Mouse (Mus musculus): ENCODE data around the gene Glipr1l3.
A peak's percentile ranks its signal among the peaks of the same experiment; 100 is the strongest.
"Not testable (repeated sequence)": the region's sequence is repeated elsewhere in the genome, so short reads cannot be mapped to it uniquely, and the experiment has no call there.

The Glipr1l3 gene

DNA sequence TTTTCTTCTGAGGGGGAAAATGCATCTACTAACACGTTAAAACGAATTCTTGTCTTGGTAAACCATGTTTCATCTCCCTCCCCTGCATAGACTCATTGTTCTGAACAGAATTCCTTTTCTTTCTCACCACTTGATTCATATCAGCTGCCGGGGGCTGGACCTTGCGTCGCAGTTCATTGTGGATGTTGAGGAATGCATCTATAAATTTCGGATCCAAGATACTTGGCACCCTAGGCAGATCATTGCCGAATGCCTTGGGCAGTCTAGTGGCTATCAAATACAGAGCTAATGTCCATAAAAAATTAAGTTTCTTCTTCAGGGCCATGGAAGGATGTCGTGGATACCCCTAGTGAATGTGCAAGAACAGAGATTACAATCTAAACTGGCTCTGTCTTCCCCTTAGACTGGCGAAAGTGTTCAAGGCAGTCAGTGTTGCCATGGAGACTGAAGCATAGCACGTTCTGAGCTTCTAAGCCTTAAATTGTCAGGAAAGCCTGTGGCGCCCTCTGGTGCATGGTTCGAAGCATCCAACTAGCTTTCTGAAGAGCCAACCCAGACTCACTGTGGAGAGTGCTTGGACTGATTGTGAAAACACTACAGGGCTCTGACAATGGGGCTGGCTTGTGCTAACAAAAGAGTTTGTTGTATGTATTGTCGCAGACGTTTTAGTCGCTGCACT lies at the start of gene Glipr1l3:
Glipr1l3 (minus strand) TSS at position 446 of the 679 bp plus-strand sequence.
- DNase-seq (ENCODE audit: low read depth, low spot score) = peak; percentile 79

DNA sequence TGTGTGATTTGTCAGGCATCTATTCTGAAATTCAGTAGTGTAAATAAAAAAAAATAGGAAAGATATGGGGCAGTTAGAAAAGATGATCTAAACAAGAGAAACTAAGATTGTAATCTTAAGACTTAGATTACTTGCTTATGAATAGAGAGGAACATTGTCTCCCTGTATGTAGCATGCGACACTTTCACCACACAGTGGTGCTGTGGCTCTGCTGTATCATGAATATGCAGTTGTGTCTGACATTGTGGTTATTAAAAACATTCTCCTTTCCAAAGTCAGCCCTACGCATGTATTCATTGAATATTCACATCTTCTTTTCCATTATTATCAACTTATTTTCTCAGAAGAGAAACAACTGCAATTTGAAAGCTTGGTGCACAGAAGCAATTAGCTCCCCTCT lies 43.3 kb upstream of the Glipr1l3 start:
- peak; percentile 3 for DNase-seq (ENCODE audit: low read depth, low spot score)

DNA sequence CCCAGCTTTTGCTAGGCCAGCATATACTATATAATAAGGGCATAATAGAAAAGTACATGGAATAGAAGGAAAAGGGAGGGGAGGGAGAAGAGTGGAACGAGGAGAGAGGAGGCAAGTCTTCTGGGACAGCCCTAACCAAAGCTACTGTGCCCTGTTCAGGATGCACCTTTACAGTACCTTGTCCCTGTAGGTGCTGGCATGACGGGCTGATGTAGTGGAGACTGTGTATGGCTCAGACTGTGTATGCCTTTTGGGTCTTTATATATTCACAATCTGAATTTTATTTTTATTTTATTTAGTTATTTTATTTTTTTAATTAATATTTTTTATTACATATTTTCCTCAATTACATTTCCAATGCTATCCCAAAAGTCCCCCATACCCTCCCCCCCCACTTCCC lies 33.8 kb upstream of the Glipr1l3 start:
- DNase-seq (ENCODE audit: low read depth, low spot score) = not testable (repeated sequence)

DNA sequence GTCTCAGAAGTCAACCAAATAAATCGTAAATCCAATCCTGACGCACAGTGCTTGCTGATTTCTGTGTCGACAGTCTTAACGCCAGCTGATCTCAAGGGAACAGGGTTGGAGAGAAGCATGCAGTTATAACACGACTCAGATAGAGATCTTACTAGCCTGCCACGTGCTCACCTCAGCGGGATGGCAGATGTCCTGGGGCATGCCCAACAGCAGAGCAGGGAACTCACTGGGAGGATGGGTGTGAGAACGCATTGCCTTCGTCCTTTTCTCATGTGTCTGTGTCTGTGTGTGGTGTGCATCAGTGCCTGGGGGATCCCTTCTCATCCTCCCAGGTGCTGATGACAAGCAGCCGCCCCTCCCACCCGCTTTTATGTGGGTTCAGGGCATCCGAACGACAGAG lies 16.9 kb upstream of the Glipr1l3 start:
- DNase-seq (ENCODE audit: low read depth, low spot score) = not testable (repeated sequence)

DNA sequence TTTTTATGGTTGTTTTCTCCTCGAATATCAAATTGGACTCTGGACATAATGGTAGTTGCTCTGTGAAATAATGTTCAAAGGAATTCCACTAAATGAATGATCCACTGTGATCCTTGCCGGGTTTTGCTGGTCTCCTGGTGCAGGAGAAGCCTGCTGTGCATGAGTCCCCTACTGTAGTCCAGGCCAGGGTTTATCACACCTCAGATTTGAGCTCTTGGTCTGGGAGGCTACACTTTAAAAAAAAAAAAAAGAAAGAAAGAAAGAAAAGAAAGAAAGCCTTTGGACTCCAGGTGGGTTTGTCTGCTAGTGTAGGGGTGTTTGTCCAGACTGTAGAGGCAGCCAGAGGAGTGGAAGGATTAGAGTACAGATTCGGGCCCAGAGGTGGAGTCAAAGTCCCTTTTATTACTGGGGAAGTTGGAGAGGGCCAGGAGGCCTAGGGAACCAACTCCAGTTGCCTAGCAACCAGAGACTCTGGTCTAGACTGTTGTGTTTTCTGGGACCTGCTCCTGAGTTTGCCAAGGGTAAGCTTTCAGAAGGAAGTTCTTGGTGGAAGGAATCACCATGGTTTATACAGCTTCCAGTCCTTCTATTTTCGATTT lies 3.1 kb upstream of the Glipr1l3 start, which contains the start of gene Caps2:
Caps2 (plus strand) TSS at position 454 of the 599 bp plus-strand sequence.
- no peak for DNase-seq (ENCODE audit: low read depth, low spot score)

DNA sequence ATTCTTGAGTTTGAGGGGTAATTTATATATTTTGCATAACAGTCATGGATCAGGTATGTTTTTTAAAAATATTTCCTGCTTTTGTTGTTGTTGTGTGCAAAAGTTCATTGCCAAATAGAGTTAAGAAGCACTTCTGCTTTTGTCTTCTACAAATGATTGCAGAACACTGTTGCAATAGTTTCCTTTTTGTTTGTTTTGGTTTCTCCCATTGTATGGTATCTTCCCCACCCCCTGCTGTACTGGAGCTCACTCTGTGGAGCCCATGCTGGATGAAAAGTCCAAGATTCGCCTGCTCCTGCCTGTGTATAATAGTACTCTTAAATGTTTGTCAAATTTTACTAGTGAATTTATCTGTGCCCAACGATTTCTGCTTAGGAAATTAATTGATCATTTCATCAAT lies 20.3 kb downstream of the Glipr1l3 start:
- DNase-seq (ENCODE audit: low read depth, low spot score) = no peak

DNA sequence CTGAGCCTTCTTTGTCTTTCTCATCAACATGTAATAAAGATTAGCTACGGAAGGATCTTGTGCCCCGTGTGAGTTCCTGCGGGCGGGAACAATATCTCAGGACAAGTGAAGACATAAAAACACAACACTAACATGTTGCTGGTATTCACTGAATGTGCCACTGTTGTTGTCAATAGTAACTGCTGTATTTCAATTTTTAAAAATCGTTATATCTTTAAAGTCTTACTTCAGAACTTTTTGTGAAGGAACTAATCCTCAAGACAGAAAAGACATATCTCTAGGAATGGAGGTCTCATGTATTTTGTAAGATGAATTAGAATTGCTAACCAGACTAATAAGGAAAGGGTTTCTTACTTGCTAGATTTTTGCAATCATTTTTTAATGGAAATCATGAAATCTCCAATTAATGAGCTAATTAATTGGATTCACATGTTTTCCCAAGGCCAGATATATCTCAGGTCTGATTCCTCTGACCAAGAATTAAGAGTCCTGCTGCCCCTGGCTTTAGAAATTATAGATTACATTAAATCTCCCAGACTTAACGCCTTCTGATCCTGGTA lies 21.2 kb downstream of the Glipr1l3 start:
- no peak for DNase-seq (ENCODE audit: low read depth, low spot score)

DNA sequence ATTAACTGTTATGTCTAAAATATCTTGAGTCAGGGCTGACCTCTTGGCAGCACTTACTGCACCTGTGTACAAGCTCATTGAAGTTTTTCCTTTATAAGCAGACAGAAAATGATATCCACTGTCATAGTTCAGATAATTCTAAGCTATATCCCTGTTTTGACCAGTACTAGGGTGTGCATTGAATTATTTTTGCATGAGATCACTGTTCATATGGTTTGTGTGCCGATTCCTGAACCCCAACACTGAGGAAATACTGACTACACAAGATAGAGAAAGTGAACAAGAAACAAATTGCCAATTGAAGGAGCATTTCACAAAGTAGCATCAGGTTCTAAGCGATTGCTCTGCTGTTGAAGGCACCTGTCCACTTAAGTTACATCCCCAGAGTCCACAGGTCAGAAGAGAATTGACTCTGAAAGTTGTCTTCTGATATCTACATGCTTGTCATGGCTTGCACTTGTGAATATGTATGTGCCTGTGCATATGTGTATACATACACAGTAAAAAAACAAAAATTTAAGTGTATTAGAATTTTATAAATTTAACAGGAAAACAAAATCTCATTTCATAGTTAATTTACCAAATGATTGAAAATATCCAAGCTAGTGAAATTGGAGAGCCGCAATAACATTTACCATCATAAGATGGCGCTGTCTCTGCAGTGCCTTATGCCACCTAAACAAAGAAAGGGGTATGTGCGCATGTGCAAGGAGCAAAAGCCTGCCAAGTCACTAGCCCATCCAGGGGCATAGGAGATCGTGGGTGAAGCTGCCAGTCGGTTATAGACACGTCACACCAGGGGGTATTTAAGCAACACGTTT lies 21.9 kb downstream of the Glipr1l3 start:
- no peak for DNase-seq (ENCODE audit: low read depth, low spot score)

DNA sequence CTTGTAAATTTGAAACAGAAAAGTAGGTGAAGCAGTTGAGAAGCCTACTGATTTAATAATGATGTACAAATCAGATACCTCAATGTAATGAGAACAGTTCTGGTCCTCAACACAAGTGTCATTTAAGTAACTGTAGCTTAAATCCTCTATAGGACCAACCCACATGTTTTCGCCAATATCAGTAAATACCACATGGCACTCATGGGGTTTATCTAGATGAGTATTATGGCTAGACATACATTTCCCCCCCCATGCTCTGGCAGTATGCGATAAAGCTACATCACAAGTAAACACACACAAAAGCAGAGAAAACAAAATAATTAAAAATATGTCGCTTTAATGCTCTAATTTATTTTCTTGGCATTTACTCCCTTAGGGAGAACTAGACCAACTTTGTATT lies 27.9 kb downstream of the Glipr1l3 start:
- no peak for DNase-seq (ENCODE audit: low read depth, low spot score)

DNA sequence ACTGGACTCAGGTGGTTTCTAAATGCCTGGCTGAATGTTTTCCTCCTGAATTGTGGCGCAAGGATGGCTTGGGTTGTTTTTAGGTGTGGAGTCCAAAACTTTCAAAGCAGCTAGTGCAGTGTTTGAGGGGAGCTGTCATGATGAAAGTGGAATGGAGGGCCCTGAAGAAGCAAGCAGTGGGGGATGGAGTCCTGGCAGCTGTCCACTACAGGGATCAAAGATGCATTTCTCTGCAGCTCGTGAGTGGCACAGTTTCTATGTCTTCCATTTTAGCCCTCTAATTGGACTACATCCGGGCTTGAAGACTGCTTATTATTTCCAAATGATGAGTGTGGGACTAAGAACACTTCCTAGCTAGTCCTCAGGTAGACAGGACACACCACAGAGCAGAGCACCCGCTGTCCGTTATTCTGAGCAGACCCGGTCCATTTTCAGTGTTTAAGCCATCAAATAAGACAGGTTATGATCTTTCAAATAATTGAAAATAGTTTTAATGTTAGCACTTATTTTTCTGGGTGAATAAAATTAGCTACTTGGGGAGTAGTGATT lies 32.4 kb downstream of the Glipr1l3 start:
- DNase-seq (ENCODE audit: low read depth, low spot score) = not testable (repeated sequence)

DNA sequence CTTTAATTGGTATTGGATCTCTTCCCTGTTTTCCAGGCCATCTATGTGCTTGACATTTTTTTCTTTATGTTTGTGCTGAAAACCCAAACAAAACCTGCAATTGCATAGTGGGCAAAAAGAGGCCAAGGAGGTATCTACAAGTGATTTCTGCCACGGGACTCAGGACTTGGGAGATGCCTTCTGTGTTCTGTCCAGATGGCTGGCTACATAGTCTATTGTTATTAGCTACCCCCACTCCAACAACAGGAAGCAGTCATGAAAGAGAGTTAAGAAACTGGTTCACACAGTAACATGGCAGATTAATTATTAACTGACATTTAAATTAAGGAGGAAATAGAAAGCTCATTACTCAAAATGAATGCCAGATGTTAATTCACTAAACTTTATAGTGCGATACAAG lies 35.0 kb downstream of the Glipr1l3 start:
- not testable (repeated sequence) for DNase-seq (ENCODE audit: low read depth, low spot score)

DNA sequence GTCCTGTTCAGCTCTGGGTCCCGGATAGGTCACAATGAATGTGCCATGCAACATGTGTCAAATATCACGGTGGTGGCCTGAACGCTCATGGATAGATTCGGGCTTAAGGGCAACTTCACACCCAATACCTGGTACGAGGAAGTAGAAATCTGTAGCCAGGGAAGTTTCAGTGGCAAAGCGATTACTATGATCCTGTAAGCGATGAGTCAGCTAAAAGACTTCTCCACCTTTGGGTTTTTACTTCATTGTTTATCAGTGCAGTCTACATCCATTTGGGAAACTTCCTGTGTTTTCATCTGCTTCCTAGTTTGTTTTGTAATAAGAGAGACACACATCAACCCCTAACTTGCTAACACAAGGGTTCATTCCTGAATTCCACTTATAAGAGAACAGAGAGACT lies 49.7 kb downstream of the Glipr1l3 start:
- DNase-seq (ENCODE audit: low read depth, low spot score) = no peak

DNA sequence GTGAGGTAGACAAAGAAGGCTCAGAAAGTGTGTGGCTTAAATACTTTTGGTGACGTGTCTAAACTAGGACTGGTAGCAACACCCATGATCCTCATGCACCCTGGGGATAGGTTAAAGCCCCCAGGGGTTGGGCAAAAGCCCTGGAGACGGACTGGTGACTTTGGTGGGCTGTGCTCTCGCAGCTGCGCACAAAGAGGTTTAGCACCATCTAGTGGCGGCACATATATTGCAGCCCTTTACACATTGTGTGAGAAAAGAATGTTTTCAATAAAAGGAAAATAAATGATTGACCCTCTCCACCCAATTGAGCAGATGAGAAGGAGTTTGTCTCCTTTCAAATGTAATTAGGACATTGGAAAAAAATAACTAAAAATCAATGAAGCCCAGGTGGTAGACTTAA lies 54.3 kb downstream of the Glipr1l3 start:
- peak; percentile 19 for DNase-seq (ENCODE audit: low read depth, low spot score)
